Mouse (Mus musculus) neural tube, embryonic 14.5 days (tissue): ENCODE data around the gene Golim4. TPM values are rescaled to one million over a fixed set of nuclear protein-coding genes. Genes with fewer than 3 reads are reported as not detected.

Experiments used
- ATAC-seq: fragments of 200-750 bp; cut with Nextera tagmentation; 2 replicates; pipeline ENCODE4 v1.8.0; 2017; ENCODE audit warnings: low read depth, mild to moderate bottlenecking, moderate TSS enrichment, moderate library complexity
- H3K27ac ChIP-seq: fragments of 300-500 bp; sonication (generic); 2 replicates; pipeline ENCODE4 v1.5.1; 2014; ENCODE audit warnings: low read depth, mild to moderate bottlenecking, control low read depth, low read length, moderate library complexity, mixed read lengths
- H3K27me3 ChIP-seq: fragments of 300-500 bp; sonication (generic); 2 replicates; pipeline ENCODE4 v1.6.1; 2014; ENCODE audit warnings: low read length; ENCODE audit not compliant: control insufficient read depth, insufficient read depth
- H3K36me3 ChIP-seq: fragments of 300-500 bp; sonication (generic); 2 replicates; pipeline ENCODE4 v1.6.1; 2014; ENCODE audit warnings: low read length, mixed read lengths; ENCODE audit not compliant: control insufficient read depth, insufficient read depth
- H3K4me1 ChIP-seq: fragments of 300-500 bp; sonication (generic); 2 replicates; pipeline ENCODE4 v1.6.1; 2014; ENCODE audit warnings: low read length; ENCODE audit not compliant: control insufficient read depth, insufficient read depth
- H3K4me2 ChIP-seq: fragments of 300-500 bp; sonication (generic); 2 replicates; pipeline ENCODE4 v1.6.1; 2014; ENCODE audit warnings: mild to moderate bottlenecking, low read depth, low read length, control low read depth
- H3K4me3 ChIP-seq: fragments of 300-500 bp; sonication (generic); 2 replicates; pipeline ENCODE4 v1.5.1; 2014; ENCODE audit warnings: low read depth, low read length, control low read depth, mixed read lengths
- H3K9ac ChIP-seq: fragments of 300-500 bp; sonication (generic); replicated peaks from 2 replicates; pipeline ENCODE4 v1.6.1; 2014; ENCODE audit warnings: low read depth, mild to moderate bottlenecking, control low read depth, low read length, mixed read lengths
- H3K9me3 ChIP-seq: fragments of 300-500 bp; sonication (generic); 2 replicates; pipeline ENCODE4 v1.6.1; 2016; ENCODE audit warnings: low read length; ENCODE audit not compliant: control insufficient read depth
- WGBS: fragments of 180-500 bp; shearing (Covaris S2); extraction: QIAGEN DNeasy Blood & Tissue Kit; methylation state at CpG from one replicate; pipeline ENCODE4 v1.1.7; 2014; 5-methylcytosine and 5-hydroxymethylcytosine counted together
- polyA plus RNA-seq: library from polyadenylated mRNA; unstranded; fragments of >200 nt; fragmentation: Nextera tagmentation; extraction: Ambion mirVana; gene quantifications from 2 replicates; pipeline ENCODE4 v1.2.1, GENCODE M21; 2014

The Golim4 gene
- polyA plus RNA-seq, 1 experiment from 2014 or later: 18.5 TPM

DNA sequence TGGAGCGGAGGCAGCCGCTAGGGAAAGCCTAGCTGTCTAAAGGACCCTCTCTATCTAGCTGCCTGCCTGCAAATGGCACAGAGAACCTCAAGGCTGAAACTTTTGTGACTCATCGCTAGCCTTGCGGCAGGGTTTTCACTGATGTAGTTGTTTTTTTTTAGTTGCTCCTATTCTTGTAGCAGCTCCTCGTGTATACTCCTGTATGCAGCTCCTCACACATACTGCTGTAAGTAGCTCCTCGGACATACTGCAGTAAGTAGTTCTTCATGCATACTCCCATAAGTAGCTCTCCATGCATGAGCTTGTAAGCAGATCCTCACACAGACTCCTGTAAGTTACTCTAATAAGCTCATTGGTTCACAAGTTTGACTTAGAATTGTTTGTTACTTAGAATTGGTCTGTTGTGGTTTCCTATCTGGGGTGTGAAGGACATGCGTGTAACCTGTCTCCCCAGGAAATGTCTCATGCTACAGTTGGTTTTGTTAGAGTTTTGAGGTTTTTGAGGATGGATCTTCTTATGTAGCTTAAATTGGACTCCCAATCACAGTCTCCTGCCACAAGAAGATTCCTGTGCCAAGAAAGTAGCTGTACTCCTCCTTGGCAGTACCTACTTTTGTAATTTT, 26.7 kb downstream of the Golim4 start:
- Histone ChIP-seq H3K27ac (no peak overlapping the region), H3K36me3 (no peaks in the 10 kb centered on the region), H3K4me2 (no peak overlapping the region), H3K4me1 (no peaks in the 10 kb centered on the region), H3K9ac (no peak overlapping the region), H3K4me3 (no peak overlapping the region), H3K9me3 (no peaks in the 10 kb centered on the region), H3K27me3 (no peaks in the 10 kb centered on the region)
- WGBS: 97% methylated on average over 7 of the region's 7 CpGs
- no peak for ATAC-seq

DNA sequence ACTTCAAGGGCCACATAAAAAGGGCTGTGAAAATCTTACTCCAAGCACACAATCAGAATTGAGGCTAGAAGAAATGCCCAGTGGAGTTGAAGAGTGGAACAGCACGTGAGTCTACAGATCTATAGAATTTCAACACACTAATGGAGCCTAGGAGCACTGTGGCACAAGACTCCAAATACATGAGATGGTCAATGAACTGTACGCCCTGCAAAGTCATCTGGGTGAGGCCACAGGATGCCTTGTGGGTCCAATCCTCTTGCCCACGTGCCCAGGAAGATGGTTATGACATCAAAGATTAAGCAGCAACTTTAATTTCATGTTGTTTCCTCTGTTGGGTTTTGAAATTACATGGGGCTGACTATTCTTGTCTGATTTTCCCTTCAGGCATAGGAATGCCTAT, 30.4 kb downstream of the Golim4 start:
- H3K27me3 ChIP-seq: no peaks in the 10 kb centered on the region
- ATAC-seq: no peak
- no peak overlapping the region for H3K9ac ChIP-seq
- no peak overlapping the region for H3K4me2 ChIP-seq
- no peaks in the 10 kb centered on the region for H3K9me3 ChIP-seq
- no peak overlapping the region for H3K27ac ChIP-seq
- WGBS: 66% methylated on average over 3 of the region's 3 CpGs
- no peak overlapping the region for H3K4me3 ChIP-seq
- no peaks in the 10 kb centered on the region for H3K36me3 ChIP-seq
- H3K4me1 ChIP-seq: no peaks in the 10 kb centered on the region

DNA sequence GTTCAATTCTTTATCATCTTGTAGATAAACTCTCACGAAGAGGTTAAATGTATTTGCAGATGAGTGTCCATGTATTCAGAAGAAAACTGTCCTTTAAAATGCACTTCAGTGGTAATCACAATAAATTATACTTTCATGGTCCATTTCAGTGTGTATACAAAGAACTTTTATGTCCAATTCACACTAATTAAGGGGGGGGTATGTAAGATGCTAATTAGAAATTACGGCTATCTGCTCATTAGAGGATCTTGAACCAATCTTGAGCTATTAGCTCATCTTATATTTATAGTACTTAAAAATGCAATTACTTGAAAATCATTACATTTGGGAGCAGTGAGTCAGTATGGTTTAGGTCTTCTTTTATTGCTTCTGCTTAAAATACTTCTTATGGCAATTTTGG, 31.6 kb downstream of the Golim4 start:
- H3K4me1 ChIP-seq: no peaks in the 10 kb centered on the region
- no peaks in the 10 kb centered on the region for H3K36me3 ChIP-seq
- peak; percentile 45; the same call in 1 of the 2 replicates for ATAC-seq
- no peak overlapping the region for H3K4me3 ChIP-seq
- H3K4me2 ChIP-seq: no peak overlapping the region
- 32% methylated on average over 2 of the region's 2 CpGs for WGBS
- no peak overlapping the region for H3K9ac ChIP-seq
- H3K27me3 ChIP-seq: no peaks in the 10 kb centered on the region
- no peaks in the 10 kb centered on the region for H3K9me3 ChIP-seq
- no peak overlapping the region for H3K27ac ChIP-seq

DNA sequence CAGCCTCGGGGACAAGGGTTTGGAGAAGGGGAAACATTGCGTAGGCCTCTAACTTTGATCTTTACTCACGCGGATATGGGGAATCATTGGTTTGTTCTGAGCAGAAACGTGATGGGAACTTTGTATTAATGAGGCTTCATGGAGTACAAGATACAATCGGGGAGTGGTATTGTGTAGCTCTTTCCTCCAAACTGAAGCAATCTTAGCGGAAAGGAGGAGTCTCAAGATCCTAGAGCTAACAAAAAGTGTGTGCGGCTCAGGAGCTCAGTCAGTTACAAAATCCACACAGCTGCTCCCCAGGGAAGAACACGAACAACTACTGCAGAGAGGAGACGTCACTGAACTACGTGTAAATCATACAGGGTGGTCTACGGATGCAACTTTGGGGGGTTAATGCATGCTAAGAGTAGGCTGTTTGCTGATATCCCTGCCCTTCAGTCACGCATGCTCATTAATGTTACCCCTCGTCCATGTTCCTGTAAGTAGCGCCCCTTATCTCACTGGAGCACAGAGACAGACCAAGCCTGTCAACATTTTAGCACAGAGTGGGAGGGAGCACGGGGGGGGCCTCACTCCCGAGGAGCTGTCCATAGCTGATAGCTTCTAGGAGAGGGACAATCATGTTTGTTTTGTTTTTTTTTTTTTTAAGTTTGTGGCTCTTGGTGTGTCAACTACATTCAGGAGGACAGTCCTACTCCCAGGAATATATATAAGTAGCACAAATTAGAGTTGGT, 38.8 kb downstream of the Golim4 start:
- WGBS: 87% methylated on average over 17 of the region's 17 CpGs
- ATAC-seq: no peak
- Histone ChIP-seq H3K9ac (no peak overlapping the region), H3K4me2 (no peak overlapping the region), H3K4me1 (no peaks in the 10 kb centered on the region), H3K9me3 (no peaks in the 10 kb centered on the region), H3K27ac (no peak overlapping the region), H3K4me3 (no peak overlapping the region), H3K36me3 (no peaks in the 10 kb centered on the region), H3K27me3 (no peaks in the 10 kb centered on the region)

DNA sequence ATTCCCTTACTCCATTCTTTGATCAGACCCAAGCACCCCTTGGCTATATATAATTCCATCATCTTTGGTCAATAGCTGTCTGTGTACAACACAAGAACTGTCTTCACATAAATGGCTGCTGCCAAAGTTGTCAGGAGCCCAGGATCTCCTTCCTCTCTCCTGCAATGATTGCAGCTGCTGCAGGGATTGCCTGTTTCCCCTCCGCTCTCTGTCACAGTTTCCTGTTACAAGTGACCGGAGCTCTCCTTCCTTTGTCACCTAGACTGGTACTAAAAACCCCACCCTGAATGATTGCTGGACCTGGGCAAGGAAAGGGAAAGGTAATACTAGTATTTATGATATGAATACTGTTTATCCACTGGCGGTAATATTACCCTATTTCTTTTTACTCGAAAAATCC, 44.0 kb downstream of the Golim4 start:
- Histone ChIP-seq H3K9me3 (no peaks in the 10 kb centered on the region), H3K27ac (no peak overlapping the region), H3K4me1 (no peaks in the 10 kb centered on the region), H3K4me3 (no peak overlapping the region), H3K9ac (no peak overlapping the region), H3K27me3 (no peaks in the 10 kb centered on the region), H3K4me2 (no peak overlapping the region), H3K36me3 (no peaks in the 10 kb centered on the region)
- whole genome bisulfite sequencing: 88% methylated on average over 4 of the region's 4 CpGs
- no peak for ATAC-seq

DNA sequence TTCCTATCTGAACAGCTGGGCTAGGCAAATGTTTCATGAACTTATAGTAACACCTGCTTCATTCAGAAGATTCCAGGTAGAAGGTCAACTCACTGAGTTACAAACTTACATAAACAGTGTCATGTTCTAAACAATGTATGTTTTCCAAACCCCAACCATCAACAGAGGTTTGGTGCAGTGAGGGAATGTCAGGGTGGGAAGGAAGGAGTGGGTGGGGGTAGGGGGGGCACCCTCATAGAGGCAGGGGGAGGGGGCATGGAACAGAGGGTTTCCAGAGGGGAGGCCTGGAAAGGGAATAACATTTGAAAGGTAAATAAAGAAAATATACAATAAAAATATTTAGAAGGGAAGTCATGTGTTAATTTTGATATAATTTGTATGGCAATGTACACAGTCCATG, 46.0 kb downstream of the Golim4 start:
- H3K9ac ChIP-seq: no peak overlapping the region

DNA sequence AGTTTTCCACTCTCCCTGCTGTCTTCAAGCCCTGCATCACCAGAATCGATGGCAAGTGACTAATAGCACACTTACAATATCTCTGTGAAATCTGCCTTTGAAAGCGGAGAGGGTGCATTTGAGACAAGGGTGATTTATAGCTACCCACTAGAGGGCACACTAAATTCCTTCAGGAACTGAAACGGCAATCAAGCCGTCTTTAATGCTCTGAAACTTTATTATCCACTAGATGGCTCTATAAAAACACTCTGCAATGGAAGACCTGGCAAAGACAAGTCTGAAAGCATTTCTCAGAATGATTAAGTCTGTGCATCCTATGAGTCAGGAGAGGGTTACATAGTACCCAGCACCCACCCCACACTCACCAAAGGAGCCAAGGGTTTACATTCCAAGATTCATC, 46.5 kb downstream of the Golim4 start:
- H3K27ac ChIP-seq: no peak overlapping the region
- no peaks in the 10 kb centered on the region for H3K27me3 ChIP-seq
- WGBS: 2% methylated on average over 4 of the region's 4 CpGs

More for the DNA sequence above, 46.0 kb downstream of the Golim4 start:
- no peaks in the 10 kb centered on the region for H3K27me3 ChIP-seq
- peak; percentile 29; the same call in 1 of the 2 replicates for ATAC-seq
- no peak overlapping the region for H3K4me2 ChIP-seq
- no peak overlapping the region for H3K27ac ChIP-seq
- no peaks in the 10 kb centered on the region for H3K36me3 ChIP-seq
- H3K9me3 ChIP-seq: no peaks in the 10 kb centered on the region
- H3K4me1 ChIP-seq: no peaks in the 10 kb centered on the region
- H3K4me3 ChIP-seq: no peak overlapping the region

DNA sequence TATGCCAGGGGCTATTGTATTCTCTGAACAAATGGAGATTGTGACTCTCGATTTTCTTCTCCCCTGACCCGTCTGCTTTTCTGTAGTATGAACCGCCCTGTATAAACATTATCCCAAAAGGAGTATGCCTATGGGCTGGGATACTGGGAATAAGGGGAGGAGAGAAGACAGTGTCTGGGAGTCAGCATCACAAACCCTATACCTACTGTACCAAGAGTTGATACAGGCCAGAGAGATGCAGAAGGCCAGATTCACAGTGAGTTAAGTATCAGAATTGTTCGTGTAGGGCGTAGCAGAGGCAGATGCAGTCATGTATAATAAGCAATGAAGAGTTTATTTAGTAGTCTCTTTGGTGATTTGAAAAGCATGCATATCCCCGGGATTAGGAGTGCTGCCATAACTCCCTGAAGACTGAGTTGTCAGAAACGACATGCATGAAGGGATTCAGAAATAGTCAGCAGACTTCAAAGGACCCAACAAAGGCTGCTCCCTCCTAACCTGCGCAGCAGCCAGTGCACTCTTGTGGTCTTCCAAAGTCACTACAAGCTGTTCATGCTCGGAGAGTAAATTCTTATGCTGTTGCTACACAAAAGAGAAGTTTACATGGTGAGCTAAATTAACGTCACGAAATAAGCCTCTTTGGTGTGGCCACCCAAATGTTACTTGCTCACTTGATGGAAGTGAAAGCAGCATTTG, 54.7 kb downstream of the Golim4 start:
- WGBS: 79% methylated on average over 11 of the region's 11 CpGs
- ATAC-seq: peak; percentile 66; the same call in 1 of the 2 replicates
- H3K9me3 ChIP-seq: no peaks in the 10 kb centered on the region

More for the DNA sequence above, 46.5 kb downstream of the Golim4 start:
- no peak overlapping the region for H3K4me2 ChIP-seq
- peak; percentile 77 for ATAC-seq
- H3K4me1 ChIP-seq: no peaks in the 10 kb centered on the region
- no peak overlapping the region for H3K4me3 ChIP-seq
- no peaks in the 10 kb centered on the region for H3K36me3 ChIP-seq
- H3K9ac ChIP-seq: no peak overlapping the region
- H3K9me3 ChIP-seq: no peaks in the 10 kb centered on the region

DNA sequence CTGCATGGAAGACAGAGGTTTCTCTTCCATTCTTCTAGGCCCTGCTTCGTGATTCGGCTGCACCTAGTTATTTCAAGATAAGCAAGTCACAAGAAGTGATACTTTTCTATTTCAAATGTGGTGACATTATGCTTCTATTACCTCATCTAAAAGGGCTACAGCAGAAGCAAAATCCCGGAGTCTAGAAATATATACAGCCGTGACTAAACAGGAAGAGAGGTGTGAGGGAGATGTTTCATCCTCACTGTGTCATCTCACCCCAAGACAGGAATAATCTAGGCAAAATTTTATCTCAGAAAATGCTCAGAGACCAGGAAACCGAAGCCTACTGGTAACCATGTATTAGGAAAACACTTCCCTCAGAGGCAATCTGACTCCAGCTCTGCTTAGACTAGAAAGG, 61.7 kb downstream of the Golim4 start:
- no peak overlapping the region for H3K4me2 ChIP-seq
- ATAC-seq: no peak
- H3K4me1 ChIP-seq: no peaks in the 10 kb centered on the region
- no peak overlapping the region for H3K27ac ChIP-seq
- no peak overlapping the region for H3K4me3 ChIP-seq
- no peaks in the 10 kb centered on the region for H3K27me3 ChIP-seq
- no peak overlapping the region for H3K9ac ChIP-seq
- no peaks in the 10 kb centered on the region for H3K9me3 ChIP-seq
- WGBS: 97% methylated on average over 5 of the region's 5 CpGs
- 0 out of 2 replicates have a peak, but pooled peaks cover 5% of the 10 kb centered on the region for H3K36me3 ChIP-seq

More for the DNA sequence above, 54.7 kb downstream of the Golim4 start:
- no peak overlapping the region for H3K9ac ChIP-seq
- H3K4me3 ChIP-seq: no peak overlapping the region
- H3K4me2 ChIP-seq: no peak overlapping the region
- no peaks in the 10 kb centered on the region for H3K4me1 ChIP-seq
- no peaks in the 10 kb centered on the region for H3K27me3 ChIP-seq
- no peak overlapping the region for H3K27ac ChIP-seq
- H3K36me3 ChIP-seq: no peaks in the 10 kb centered on the region
